Mouse (Mus musculus) cerebellum, adult 11 months (tissue): ENCODE data around the gene Ndc1.

Source experiments
- DNase-seq: peaks from one replicate; pipeline ENCODE4 v3.0.0; 2022

The Ndc1 gene

DNA sequence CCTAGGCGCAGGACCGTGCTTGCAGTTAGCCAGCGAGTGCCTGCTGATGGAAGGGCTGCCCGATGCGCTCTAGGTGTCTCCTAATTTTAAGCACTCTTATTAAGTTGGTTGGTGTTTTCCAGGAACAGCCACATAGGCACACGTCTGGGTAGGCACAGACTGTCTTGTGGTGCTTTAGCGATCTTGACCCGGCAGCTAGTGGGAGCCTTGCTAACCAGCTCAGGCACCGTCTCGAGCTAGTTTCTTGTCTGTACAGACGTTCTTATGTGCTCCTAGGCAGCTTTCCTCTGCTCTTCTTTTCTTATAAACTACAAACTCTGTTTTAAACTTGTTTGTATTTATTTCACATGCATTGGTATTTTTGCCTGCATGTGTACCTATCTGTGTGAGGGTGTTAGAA lies 76.0 kb downstream of the Ndc1 start:
- DNase-seq = no peak

DNA sequence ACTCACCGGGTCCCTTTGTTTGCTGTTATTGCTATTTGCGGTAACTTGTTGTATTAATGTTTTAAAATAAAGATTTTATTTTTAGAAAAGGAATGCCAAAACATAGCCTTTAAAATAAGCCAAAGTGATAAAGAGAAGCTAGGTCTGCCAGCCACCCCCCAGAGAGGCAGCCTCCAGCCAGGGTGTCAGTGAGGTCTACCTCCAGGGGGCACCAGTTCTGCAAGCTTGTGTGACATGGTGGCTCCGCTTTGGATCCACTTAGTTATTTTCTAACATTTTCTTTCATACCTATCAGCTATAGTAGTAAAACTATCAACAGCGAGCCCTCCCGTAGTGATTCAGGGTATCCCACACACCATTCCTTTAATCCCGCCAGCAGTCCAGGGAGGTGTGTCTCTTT lies 80.9 kb downstream of the Ndc1 start:
- DNase-seq = no peak

- DNase-seq = no peak
Measured at GRCm38 (mm10) chr4:107449519-107449918, 81.9 kb downstream of the Ndc1 start.

DNA sequence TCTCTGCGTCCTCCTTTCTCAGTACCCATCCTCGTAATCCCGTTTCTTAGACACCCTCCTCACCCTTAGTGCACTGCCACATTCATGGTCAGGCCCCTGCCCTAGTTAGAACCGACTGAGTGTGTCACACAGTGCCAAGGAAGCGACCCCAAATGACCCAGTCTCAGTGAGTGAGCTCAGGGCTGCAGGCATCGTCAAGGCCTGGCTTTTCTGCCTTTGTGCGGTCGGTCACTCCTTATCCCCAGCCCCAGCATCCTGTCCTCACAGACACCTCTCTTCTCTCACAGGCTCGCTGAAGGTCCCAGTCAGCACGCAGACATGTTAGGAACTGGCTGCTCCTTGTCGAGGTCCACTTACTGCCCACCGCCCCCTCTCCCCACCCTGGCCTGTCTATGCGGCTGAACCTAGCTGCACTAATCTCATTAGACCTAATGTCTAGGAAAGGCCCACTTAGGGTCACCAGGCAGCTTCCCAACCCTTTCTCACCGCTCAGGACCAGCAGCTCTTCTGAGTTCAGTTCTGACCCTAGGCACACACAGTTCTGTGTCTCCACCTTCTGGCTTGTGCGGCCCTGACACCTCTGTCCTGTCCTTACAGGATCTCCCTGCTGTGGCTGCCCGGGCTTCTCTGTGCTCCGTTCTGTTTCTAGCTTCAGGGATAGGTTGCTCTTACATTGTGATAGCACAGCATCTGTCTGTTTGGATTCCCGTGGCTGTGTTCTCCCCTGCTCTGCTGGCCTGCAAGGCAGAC lies 84.9 kb downstream of the Ndc1 start:
- DNase-seq = no peak

- DNase-seq = peak; percentile 45
Measured at GRCm38 (mm10) chr4:107453141-107453984, 85.8 kb downstream of the Ndc1 start.

DNA sequence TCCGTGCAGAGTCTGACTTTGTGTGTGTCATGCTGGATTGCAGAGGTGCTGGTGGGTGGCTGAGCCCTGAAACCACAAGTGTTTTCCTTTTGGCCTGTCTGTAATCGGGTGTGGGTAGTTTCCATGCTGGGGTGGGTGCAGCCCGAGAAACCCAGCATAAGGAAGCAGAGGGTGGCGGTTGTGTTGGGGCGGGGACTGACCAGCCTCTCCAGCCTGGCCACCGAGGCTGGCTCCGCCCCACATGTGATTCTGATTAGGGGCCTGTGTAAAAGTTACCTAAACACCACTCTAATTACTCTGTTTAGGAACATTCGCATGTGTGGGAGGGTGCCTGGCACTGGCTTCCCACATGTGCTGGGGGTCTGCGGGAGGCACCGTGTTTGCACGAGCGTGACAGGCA lies 90.0 kb downstream of the Ndc1 start:
- DNase-seq = no peak

GRCm38 (mm10) chr4:107458907-107459306 lies 91.3 kb downstream of the Ndc1 start:
- no peak for DNase-seq

GRCm38 (mm10) chr4:107459461-107459860 lies 91.9 kb downstream of the Ndc1 start:
- no peak for DNase-seq

- no peak for DNase-seq
Measured at GRCm38 (mm10) chr4:107460468-107460867, 92.9 kb downstream of the Ndc1 start.
